Mouse (Mus musculus) cerebellum, adult 2 months (tissue): ENCODE measurements around the gene Rere.

Experiments
- CTCF ChIP-seq: fragments of 200-500 bp; IDR thresholded peaks from 2 replicates; pipeline ENCODE4 v1.5.1; 2011; ENCODE audit warnings: low read depth, mild to moderate bottlenecking, control low read depth, low read length, moderate library complexity, borderline replicate concordance; ENCODE audit not compliant: insufficient read depth
- POLR2A ChIP-seq: fragments of 200-500 bp; IDR thresholded peaks from 2 replicates; pipeline ENCODE4 v1.6.1; 2011; ENCODE audit warnings: low read length, control low read depth, borderline replicate concordance; ENCODE audit not compliant: insufficient read depth

DNA sequence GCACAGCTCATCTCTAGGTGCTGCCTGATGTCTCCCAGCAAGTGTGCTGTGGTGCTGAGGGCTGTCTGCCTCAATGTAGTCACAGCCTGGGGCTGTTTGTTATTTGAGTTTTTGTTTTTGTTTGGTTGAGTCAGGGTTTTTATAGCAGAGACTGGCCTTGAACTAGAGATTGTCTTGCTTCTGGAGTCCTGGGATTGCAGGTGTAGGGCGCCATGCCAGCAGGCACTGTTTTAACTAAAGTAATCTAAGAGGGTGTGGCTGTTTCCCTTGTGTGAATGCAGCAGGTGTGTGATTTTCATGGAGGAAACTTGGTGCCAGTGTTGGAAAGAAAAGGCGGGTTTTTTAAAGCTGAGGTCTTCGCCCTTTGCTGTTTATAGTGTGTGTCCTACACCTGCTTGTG, 296.6 kb downstream of the Rere start:
- TF ChIP-seq POLR2A (no peak), CTCF (no peak)
